Mouse (Mus musculus): ENCODE data around the gene Whrn.

Gene Whrn

GRCm38 (mm10) chr4:63495915-63496278 is at the start of gene Whrn:
TSS of gene Whrn (minus strand) at chr4:63495991.
- peak; percentile 63 for DNase-seq (ENCODE audit: low read depth, low spot score)

GRCm38 (mm10) chr4:63545231-63545958 is 49.6 kb upstream of the Whrn start:
- no peak for DNase-seq (ENCODE audit: low read depth, low spot score)

- peak; percentile 94 for DNase-seq (ENCODE audit: low read depth, low spot score)
Observed at GRCm38 (mm10) chr4:63544494-63545230, 48.9 kb upstream of the Whrn start, which contains the start of gene Atp6v1g1. TSS of gene Atp6v1g1 (plus strand) at chr4:63544772.

- DNase-seq (ENCODE audit: low read depth, low spot score): peak; percentile 26
Observed at GRCm38 (mm10) chr4:63543746-63544493, 48.1 kb upstream of the Whrn start.

DNA sequence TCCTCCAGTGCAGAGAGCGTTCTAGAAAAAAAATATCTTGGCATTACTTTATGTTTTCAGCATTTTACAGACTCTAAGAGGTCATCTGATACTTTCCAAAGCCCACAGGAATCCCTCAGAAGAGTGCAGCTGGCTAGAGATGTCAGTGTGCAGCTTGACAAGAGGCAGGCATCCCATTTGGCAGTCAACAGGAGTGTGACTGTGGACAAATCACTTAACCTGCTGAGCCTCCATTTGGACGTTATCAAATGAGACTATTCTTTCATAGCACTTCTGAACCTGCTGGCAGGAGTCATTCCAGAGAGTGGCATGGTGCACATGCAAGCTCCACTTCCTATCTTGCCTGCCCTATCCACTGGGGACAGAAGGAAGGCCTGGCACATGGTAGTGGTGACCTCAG is 46.4 kb upstream of the Whrn start:
- no peak for DNase-seq (ENCODE audit: low read depth, low spot score)

GRCm38 (mm10) chr4:63537602-63538001 is 41.8 kb upstream of the Whrn start:
- no peak for DNase-seq (ENCODE audit: low read depth, low spot score)

GRCm38 (mm10) chr4:63530409-63530808 is 34.6 kb upstream of the Whrn start:
- DNase-seq (ENCODE audit: low read depth, low spot score): no peak

DNA sequence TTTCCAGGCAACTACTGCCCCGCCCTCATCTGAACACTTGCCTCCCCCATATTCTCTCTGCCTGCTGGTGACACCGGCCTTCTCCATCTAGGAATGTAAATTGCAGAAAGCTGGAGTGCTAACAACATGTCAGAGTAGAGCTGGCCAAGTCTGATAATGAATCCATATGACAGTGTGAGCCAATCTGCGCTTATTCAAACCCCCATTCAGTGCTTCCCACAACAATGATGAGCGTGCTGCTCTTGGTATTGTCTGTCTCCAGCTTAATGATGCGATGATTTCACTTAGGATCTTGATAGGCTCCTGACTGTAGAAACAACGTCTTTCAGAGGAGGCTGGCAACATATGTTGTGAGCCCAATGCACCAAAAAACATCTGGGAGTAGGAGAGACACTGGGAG is 33.2 kb upstream of the Whrn start:
- DNase-seq (ENCODE audit: low read depth, low spot score): no peak

DNA sequence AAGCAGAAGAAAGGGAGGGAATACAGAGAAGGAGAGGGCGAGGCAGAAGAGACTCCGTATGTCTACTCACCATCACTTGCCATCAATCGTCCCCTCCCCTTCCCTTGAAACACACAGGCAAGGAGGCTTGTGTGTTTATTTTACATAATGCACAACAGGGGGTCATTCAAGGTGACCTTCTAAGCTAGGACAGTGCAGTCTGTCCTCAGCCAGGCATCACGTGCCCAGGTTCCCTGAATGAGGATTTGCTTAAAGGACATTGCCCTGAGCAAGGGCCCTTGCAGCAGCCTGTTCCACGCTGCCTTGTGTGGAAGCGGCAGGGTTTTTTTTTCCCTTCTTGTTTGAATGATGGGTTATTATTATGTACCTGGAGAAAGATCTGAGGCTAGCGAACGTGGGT is 29.7 kb upstream of the Whrn start:
- DNase-seq (ENCODE audit: low read depth, low spot score): peak; percentile 58

DNA sequence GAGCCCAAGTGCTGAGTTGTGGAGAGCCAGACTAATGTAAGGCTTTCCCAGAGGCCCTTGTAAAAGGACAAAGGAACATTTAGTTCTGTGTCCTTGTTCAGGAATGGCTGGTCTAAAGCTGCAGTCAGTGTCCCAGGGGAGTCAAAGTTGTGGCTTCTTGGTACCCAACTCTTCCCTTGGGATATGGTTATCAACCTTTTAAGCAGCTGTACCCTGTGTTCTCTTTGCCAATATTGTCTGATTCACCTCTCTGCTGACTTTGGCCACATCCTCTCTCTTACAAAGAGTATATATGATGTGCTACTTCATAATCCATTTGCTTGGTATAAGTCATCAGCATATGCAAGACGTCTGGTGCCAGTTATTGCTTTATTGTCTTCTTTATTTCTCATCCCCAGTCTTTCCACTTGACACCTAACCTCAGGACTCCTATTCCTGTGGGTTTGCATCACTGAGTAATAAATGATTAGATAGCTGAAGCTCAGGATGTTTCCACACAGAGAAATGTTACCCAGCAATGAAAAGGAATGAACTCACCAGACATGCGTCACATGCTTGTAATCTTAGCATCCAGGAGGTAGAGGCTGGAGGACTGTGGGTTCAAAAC is 26.1 kb upstream of the Whrn start:
- no peak for DNase-seq (ENCODE audit: low read depth, low spot score)

GRCm38 (mm10) chr4:63515021-63515420 is 19.2 kb upstream of the Whrn start:
- no peak for DNase-seq (ENCODE audit: low read depth, low spot score)

DNA sequence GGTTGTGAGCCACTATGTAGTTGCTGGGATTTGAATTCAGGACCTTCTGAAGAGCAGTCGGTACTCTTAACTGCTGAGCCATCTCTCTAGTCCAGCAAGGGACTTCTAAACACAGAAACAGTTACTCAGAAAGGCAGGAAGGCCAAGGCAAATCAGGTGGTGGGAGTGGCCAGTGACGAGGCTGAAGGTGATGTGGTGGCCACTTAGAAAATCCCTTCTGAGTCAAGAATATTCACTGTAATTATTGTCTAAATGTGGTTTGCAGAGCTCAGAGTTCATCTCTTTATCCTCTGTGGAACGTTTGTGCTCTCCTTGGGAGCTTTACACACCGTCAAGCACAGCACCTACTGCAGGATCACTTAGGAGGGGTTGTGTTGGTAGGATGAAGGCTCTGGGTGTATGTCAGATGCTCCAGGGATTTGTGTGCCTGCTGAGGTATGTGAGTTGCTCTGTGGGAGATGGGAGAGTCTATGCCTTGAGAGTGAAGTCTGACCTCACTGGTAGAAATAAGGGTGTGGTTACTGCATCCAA is 18.7 kb upstream of the Whrn start:
- no peak for DNase-seq (ENCODE audit: low read depth, low spot score)

DNA sequence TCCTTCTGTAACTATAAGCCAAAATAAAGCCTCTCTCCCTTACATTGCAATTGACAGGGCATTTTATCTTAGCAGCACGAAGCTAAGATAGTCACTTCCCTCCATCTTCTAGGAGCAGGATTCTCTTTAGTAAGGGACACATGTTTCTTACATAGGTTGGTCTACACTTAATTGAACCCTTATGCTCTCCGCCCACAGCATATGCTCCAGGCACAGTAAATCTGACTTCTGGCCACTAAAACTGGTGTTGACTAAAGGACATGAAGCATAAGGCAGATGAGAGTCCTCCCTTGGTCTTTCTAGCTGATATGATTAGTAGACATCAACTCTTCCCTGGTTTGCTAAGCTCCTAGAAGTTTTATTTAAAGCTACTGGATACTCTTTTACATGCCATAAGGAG is 17.1 kb upstream of the Whrn start:
- no peak for DNase-seq (ENCODE audit: low read depth, low spot score)

DNA sequence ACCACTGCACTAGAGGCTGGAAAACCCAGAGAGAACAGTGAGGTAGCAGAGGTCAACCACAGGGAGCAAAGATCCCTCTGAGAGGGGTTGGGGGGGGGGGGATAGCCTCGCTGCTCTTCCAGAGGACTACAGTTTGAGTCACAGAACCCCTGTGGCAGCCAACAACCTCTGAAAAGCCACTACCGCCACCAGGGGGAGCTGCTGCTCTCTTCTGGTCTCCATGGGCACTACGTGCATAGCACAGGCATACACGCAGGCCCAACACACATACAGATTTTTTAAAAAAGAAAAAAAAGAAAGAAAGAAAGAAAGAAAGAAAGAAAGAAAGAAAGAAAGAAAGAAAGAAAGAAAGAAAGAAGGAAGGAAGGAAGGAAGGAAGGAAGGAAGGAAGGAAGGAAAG is 12.4 kb upstream of the Whrn start:
- DNase-seq (ENCODE audit: low read depth, low spot score): peak; percentile 51

DNA sequence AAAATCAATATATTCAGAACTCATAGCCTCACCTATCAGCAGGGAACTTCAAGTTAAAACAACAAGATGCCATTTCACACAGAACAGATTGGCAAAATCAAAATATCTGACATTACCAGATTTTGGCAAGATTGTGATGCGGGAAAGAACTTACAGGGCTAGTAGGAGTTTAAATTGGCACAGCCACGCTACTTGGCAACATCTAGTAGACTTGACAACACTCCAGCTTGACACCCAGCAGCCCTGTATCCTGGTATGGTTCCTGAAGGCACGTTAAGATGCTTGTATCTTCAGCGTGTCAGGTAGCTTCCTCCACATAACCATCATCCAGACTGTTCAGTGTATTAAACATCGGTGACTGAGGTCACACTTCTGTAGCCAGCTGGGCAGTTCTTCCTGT is 11.7 kb upstream of the Whrn start:
- DNase-seq (ENCODE audit: low read depth, low spot score): no peak

DNA sequence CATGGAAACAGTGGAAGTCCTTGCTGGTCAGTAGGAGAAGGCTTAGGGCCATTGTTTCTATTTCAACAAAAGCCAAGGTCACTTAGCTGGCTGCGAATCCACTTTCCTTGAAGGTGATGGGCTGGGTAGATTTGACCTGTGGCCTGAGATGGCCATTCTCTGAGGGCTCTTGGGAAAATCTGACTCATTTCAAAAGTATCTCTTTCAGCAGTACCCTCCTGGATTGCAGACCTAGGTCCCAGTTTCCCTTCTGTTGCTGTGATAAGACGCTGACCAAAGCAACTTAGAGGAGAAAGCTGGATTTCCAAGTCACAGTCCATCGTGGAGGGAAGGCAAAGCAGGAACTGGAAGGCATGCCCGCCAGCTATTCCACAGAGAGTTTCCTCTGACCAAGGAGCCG is 8.2 kb upstream of the Whrn start:
- no peak for DNase-seq (ENCODE audit: low read depth, low spot score)

GRCm38 (mm10) chr4:63501050-63501449 is 5.3 kb upstream of the Whrn start:
- no peak for DNase-seq (ENCODE audit: low read depth, low spot score)

GRCm38 (mm10) chr4:63498346-63498745 is 2.6 kb upstream of the Whrn start:
- no peak for DNase-seq (ENCODE audit: low read depth, low spot score)

GRCm38 (mm10) chr4:63496312-63496711 is 521 bp upstream of the Whrn start:
- no peak for DNase-seq (ENCODE audit: low read depth, low spot score)

DNA sequence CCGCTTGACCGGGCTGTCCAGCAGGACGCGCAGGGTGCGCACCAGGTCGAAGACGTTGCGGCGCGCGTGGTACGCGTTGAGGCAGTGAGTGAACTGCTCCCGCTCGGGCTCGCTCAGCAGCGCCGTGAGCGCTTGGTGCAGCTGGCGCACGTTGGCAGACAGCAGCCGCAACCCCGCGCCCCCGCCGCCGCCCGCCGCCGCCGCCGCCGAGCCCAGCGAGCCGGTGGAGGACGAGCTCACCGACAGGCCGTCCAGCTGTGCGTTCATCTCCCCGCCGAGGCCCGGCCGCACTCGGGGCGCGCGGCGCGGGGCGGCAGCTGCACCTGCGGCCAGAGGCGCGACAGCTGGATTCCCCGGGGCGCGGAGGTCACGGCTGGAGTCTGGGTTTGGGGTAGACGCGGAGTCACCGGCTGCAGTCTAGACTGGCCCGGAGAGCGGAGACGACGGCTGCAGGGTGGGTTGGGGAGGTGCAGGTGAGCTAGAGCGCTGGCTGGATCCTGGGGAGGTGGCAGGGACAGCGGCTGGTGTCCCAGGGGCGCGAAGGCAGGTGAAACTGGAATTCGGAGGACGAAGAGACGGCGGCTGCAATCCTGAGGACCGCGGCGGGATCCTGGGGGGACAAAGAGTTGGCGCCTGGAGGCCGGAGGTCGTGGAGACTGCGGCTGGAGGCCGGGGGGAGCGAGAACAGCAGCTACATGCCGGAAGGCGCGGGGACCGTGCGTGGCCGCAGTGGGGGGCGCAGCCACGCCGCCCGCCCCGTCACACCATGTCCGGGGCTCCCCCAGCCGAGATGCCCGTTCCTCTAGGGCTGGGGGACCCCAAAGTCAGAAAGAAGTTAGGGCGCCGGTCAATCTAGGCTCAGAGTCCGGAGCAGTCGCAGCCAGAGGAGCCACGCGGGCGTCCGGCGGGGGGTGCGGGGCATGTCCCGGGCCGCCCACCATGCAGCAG is 550 bp downstream of the Whrn start:
- DNase-seq (ENCODE audit: low read depth, low spot score): peak; percentile 26

Data from ES-CJ7 (cell line).